Mouse (Mus musculus) layer of hippocampus, adult 8-10 months (tissue): Measurements from ENCODE around the gene Rgs6. TPM values are rescaled to one million over a fixed set of nuclear protein-coding genes. Genes with fewer than 3 reads are reported as not detected.

Experiments used
- DNase-seq, 2 experiments: peaks; one replicate each; pipeline ENCODE4 v3.0.0; 2022; ENCODE audit warnings: low spot score in 2 of 2
- total RNA-seq, 4 experiments: library from RNA; stranded (reverse); gene quantifications; 2 replicates each; pipeline ENCODE4 v1.2.4; 2022

Gene Rgs6
- total RNA-seq, 4 experiments from 2014 or later: 9.1 to 15.1 (median 10.1) TPM

GRCm38 (mm10) chr12:83178770-83179169 lies 590.7 kb downstream of the Rgs6 start:
- no peak for DNase-seq

GRCm38 (mm10) chr12:83179860-83180259 lies 591.8 kb downstream of the Rgs6 start:
- no peak for DNase-seq

GRCm38 (mm10) chr12:83180561-83180960 lies 592.5 kb downstream of the Rgs6 start:
- DNase-seq: no peak

GRCm38 (mm10) chr12:83201674-83202073 lies 613.6 kb downstream of the Rgs6 start:
- DNase-seq: no peak

- DNase-seq: no peak
These were observed 616.3 kb downstream of the Rgs6 start for GRCm38 (mm10) chr12:83204361-83204760.

- no peak for DNase-seq
These were observed 618.8 kb downstream of the Rgs6 start for GRCm38 (mm10) chr12:83206866-83207265.

GRCm38 (mm10) chr12:83207481-83207880 lies 619.4 kb downstream of the Rgs6 start:
- DNase-seq: no peak

GRCm38 (mm10) chr12:83208011-83208410 lies 619.9 kb downstream of the Rgs6 start:
- peak in 1 of 2 experiments; percentile 22 for DNase-seq

- no peak for DNase-seq
These were observed 620.7 kb downstream of the Rgs6 start for GRCm38 (mm10) chr12:83208841-83209240.

- no peak for DNase-seq
These were observed 621.4 kb downstream of the Rgs6 start for GRCm38 (mm10) chr12:83209461-83209860.

- no peak for DNase-seq
These were observed 622.2 kb downstream of the Rgs6 start for GRCm38 (mm10) chr12:83210294-83210693.

- DNase-seq: no peak
These were observed 622.6 kb downstream of the Rgs6 start for GRCm38 (mm10) chr12:83210735-83211134.

GRCm38 (mm10) chr12:83211146-83211822 lies 623.2 kb downstream of the Rgs6 start:
- no peak for DNase-seq
